Mouse (Mus musculus): ENCODE results near the gene Gm38393.

DNA sequence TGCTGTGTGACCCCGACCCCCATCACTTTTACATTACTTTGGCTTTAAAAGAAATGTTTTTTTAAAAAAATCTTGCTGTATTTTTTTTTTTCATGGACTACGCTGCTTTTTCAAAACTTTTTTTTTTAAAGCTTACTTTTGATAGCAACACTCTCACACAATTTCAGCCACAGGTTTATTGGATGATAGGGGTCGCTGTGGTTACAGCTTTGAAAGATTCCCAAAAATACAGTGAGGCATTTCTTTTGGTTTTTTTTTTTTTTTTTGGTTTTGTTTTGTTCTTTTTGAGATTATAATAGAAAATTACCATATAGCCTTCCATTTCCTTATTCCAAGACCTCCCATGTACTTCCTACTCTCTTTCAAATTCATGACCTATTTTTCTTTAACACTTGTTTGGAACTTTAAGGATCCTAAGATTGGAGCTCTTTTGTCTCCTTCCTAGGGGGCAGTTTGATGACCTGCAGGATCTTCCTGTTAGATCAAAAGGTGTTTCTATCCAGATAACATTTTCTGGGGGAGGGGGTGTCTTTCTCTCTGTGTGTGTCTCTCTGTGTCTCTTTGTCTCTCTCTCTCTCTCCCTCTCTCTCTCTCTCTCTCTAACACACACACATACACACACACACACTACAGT is 3.0 kb upstream of the Gm38393 start:
- TF ChIP-seq CTCF (IDR thresholded peaks at IDR 0.05; ENCODE audit: borderline replicate concordance, extremely low read depth, insufficient read depth, insufficient read length) (no peak), POLR2A (IDR thresholded peaks at IDR 0.05; ENCODE audit: borderline replicate concordance, extremely low read depth, insufficient read depth, insufficient read length, poor library complexity, severe bottlenecking) (no peak)

All from brain, embryonic 14.5 days (tissue).